Comparison of ENCODE assay signal across 12 mouse cellular contexts in the genomic region with DNA sequence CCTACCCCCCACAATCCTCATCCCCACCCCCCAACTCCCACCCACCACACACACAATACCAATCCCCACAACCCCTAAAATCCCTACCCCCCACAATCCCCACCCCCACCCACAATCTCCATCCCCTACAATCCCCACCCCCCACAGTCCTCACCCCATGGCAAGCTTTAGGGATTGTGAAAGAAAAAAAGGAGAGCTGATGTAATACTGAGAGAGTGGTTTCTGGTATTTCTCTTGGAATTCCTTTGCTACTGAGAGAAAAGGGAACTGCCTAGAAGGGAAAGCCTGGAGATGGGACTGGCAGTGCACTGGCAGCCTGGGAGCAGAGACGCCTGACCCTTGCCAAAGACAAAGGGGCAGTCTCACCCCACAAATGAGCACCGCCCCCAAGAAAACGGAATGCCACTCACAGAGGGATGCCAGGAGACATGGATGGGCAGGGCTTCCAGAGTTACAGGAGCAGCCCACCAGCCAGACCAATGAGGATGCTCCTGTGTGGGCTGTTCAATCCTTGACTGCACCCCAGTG. TPM values are rescaled to one million over a fixed set of nuclear protein-coding genes. Genes with fewer than 3 reads are reported as not detected.
DNase-seq lines count a peak whose midpoint lies in the region; ATAC-seq and TF ChIP-seq lines count a peak whose summit lies in the region.
"Had no signal": no experiment of that assay in that cellular context is flagged by ENCODE, and none has a peak within 500 bp of the region (broad histone marks: within the 10 kb centered on the region; RNA-seq: fewer than 3 reads in every experiment).

No protein-coding gene starts in this region.

- peak; percentile 81 for ATAC-seq in forebrain, embryonic 11.5 days (replicated peaks; ENCODE audit: low FRiP score)
- ATAC-seq in midbrain, embryonic 11.5 days (ENCODE audit: low FRiP score): peak; percentile 52

- in situ Hi-C loops in ES-E14 (cut with MboI; ENCODE audit: low sequenced_read_pairs in 2 of 2, unreplicated experiment in 2 of 2): no loop called here

- WGBS in forebrain, embryonic 11.5 days: 6% methylated on average over 3 of the region's 3 CpGs
- 14% methylated on average over 3 of the region's 3 CpGs for WGBS in midbrain, embryonic 11.5 days

- peaks cover 5 to 17% of the 10 kb centered on the region in 2 experiments for H3K4me1 ChIP-seq in ES-E14 (ENCODE audit: control insufficient read depth in 2 of 2, insufficient read depth in 2 of 2, low read length in 2 of 2, poor library complexity in 1 of 2)
- H3K4me1 ChIP-seq in forebrain, embryonic 11.5 days (replicated peaks; ENCODE audit: control insufficient read depth, insufficient read depth, low read length): peaks cover 8% of the 10 kb centered on the region; the same call in 1 of the 2 replicates
- peaks cover 19% of the 10 kb centered on the region for H3K4me1 ChIP-seq in midbrain, embryonic 11.5 days (ENCODE audit: control insufficient read depth, insufficient read depth, low read length)

- H3K9ac ChIP-seq in ES-E14 (ENCODE audit: insufficient read depth, low read depth, low read length, poor library complexity, severe bottlenecking): no peak overlapping the region
- no peak overlapping the region for H3K9ac ChIP-seq in forebrain, embryonic 11.5 days (ENCODE audit: low read length)
- H3K9ac ChIP-seq in midbrain, embryonic 11.5 days (ENCODE audit: low read length): peak overlapping the region; percentile 31; the same call in 1 of the 2 replicates

- H3K4me2 ChIP-seq in forebrain, embryonic 11.5 days (ENCODE audit: low read depth, low read length, severe bottlenecking): no peak overlapping the region
- H3K4me2 ChIP-seq in midbrain, embryonic 11.5 days: no peak overlapping the region

- H3K4me3 ChIP-seq in ES-E14 (ENCODE audit: insufficient read depth in 1 of 2, low read depth in 1 of 2, low read length in 2 of 2, poor library complexity in 1 of 2, severe bottlenecking in 1 of 2): no peak overlapping the region
- H3K4me3 ChIP-seq in forebrain, embryonic 11.5 days (ENCODE audit: low read depth, low read length): no peak overlapping the region
- H3K4me3 ChIP-seq in midbrain, embryonic 11.5 days (ENCODE audit: low read depth, low read length): no peak overlapping the region
- H3K4me3 ChIP-seq: limb, embryonic 10.5 days had no signal

- H3K36me3 ChIP-seq in ES-E14 (ENCODE audit: control insufficient read depth, insufficient read depth, low read length, poor library complexity, severe bottlenecking): no peaks in the 10 kb centered on the region; the same call in 1 of the 2 replicates
- no peaks in the 10 kb centered on the region for H3K36me3 ChIP-seq in forebrain, embryonic 11.5 days (ENCODE audit: control insufficient read depth, insufficient read depth, low read length)
- H3K36me3 ChIP-seq in midbrain, embryonic 11.5 days (ENCODE audit: control insufficient read depth, insufficient read depth, low read length): peaks cover 3% of the 10 kb centered on the region; the same call in 1 of the 2 replicates
- H3K36me3 ChIP-seq: limb, embryonic 10.5 days had no signal

- peak overlapping the region; percentile 77 for H3K27ac ChIP-seq in ES-E14 (ENCODE audit: insufficient read depth, low read depth, low read length, poor library complexity, severe bottlenecking)
- no peak overlapping the region for H3K27ac ChIP-seq in forebrain, embryonic 11.5 days (ENCODE audit: low read depth, low read length)
- no peak overlapping the region for H3K27ac ChIP-seq in midbrain, embryonic 11.5 days (ENCODE audit: low read depth, low read length)
- H3K27ac ChIP-seq: limb, embryonic 10.5 days had no signal

- DNase-seq in heart, adult 11 months: peak; percentile 82
- no peak for DNase-seq in heart, adult 9 months (ENCODE audit: low spot score in 2 of 2)
- no peak for DNase-seq in ES-E14 (ENCODE audit: low read depth, low spot score)
- peak; percentile 66 for DNase-seq in forebrain, embryonic 11.5 days (ENCODE audit: low spot score)
- peak; percentile 88 for DNase-seq in midbrain, embryonic 11.5 days (ENCODE audit: low spot score, missing footprints)
- no peak for DNase-seq in adrenal gland, postnatal 36 days
- no peak for DNase-seq in ovary, postnatal 14 days (ENCODE audit: low spot score)
- no peak for DNase-seq in cerebellum, postnatal 25 days
- DNase-seq: cerebellum, adult 8-10 months; kidney, postnatal 25 days; lung, postnatal 4 days had no signal

- no peaks in the 10 kb centered on the region for H3K9me3 ChIP-seq in ES-E14 (ENCODE audit: control insufficient read depth, insufficient read depth, low read depth, low read length)
- H3K9me3 ChIP-seq in forebrain, embryonic 11.5 days (ENCODE audit: control insufficient read depth, low read length): no peaks in the 10 kb centered on the region
- H3K9me3 ChIP-seq in midbrain, embryonic 11.5 days (ENCODE audit: control insufficient read depth, low read length): no peaks in the 10 kb centered on the region
- H3K9me3 ChIP-seq: limb, embryonic 10.5 days had no signal

- no peaks in the 10 kb centered on the region for H3K27me3 ChIP-seq in forebrain, embryonic 11.5 days (ENCODE audit: control insufficient read depth, insufficient read depth, low read length)
- no peaks in the 10 kb centered on the region for H3K27me3 ChIP-seq in midbrain, embryonic 11.5 days (ENCODE audit: control insufficient read depth, insufficient read depth, low read length)

TF ChIP-seq in ES-E14, 5 proteins besides CTCF, POLR2A, EP300 and RAD21:
- no peak for TF ChIP-seq ZNF384 (IDR thresholded peaks at IDR 0.05; ENCODE audit: low read depth, low read length)

RNA-seq across cellular contexts. Expression of gene Lrp2, which starts 54.3 kb away (rescaled TPM):
- total RNA-seq in ES-E14 (2012; rRNA removed): 103 and 124 TPM in 2 replicates
- polyA plus RNA-seq in forebrain, embryonic 11.5 days (2014; fragmentation: Nextera tagmentation; extraction: Ambion mirVana): 3.0 and 3.1 TPM in 2 replicates
- polyA plus RNA-seq in midbrain, embryonic 11.5 days (2014; fragmentation: Nextera tagmentation; extraction: Ambion mirVana): 5.0 and 5.6 TPM in 2 replicates
- total RNA-seq in adrenal gland, postnatal 36 days (2021): under 1 TPM; 0.43 to 0.53 TPM

Comparison
In these comparisons a context has a peak if more than half of its experiments do, and no peak if none do; other contexts are left out.
1. DNase-seq: peak in heart, adult 11 months (single experiment), forebrain, embryonic 11.5 days (single experiment) and midbrain, embryonic 11.5 days (single experiment); none in heart, adult 9 months (0 of 2), ES-E14 (single experiment), adrenal gland, postnatal 36 days (0 of 2), ovary, postnatal 14 days (single experiment) and cerebellum, postnatal 25 days (0 of 2).
2. RNA of gene Lrp2, which starts 54.3 kb away (total RNA-seq): 103 to 124 TPM in ES-E14; 0.43 to 0.53 TPM in adrenal gland, postnatal 36 days; every median in the first group is over 10 times any median in the second.